Mouse (Mus musculus) forebrain, embryonic 13.5 days (tissue): Measurements from ENCODE around the gene Myo3b. TPM values are rescaled to one million over a fixed set of nuclear protein-coding genes. Genes with fewer than 3 reads are reported as not detected.

ENCODE experiments used
- ATAC-seq: fragments of 200-750 bp; cut with Nextera tagmentation; 2 replicates; pipeline ENCODE4 v1.8.0; 2017
- H3K27ac ChIP-seq: fragments of 300-500 bp; sonication (generic); 2 replicates; pipeline ENCODE4 v1.5.1; 2015; ENCODE audit warnings: inconsistent platforms, mild to moderate bottlenecking, moderate library complexity
- H3K27me3 ChIP-seq: fragments of 300-500 bp; sonication (generic); 2 replicates; pipeline ENCODE4 v1.6.1; 2015; ENCODE audit warnings: mild to moderate bottlenecking, inconsistent platforms
- H3K36me3 ChIP-seq: fragments of 300-500 bp; sonication (generic); 2 replicates; pipeline ENCODE4 v1.6.1; 2015; ENCODE audit warnings: mild to moderate bottlenecking, inconsistent platforms; ENCODE audit not compliant: poor library complexity, severe bottlenecking
- H3K4me1 ChIP-seq: fragments of 300-500 bp; sonication (generic); 2 replicates; pipeline ENCODE4 v1.6.1; 2015; ENCODE audit warnings: inconsistent platforms
- H3K4me2 ChIP-seq: fragments of 300-500 bp; sonication (generic); 2 replicates; pipeline ENCODE4 v1.6.1; 2015; ENCODE audit warnings: inconsistent platforms, mild to moderate bottlenecking, moderate library complexity
- H3K4me3 ChIP-seq: fragments of 300-500 bp; sonication (generic); 2 replicates; pipeline ENCODE4 v1.5.1; 2015; ENCODE audit warnings: mild to moderate bottlenecking, inconsistent platforms
- H3K9ac ChIP-seq: fragments of 300-500 bp; sonication (generic); 2 replicates; pipeline ENCODE4 v1.6.1; 2015; ENCODE audit warnings: mild to moderate bottlenecking, inconsistent platforms
- H3K9me3 ChIP-seq: fragments of 300-500 bp; sonication (generic); replicated peaks from 2 replicates; pipeline ENCODE4 v1.6.1; 2016; ENCODE audit warnings: inconsistent platforms
- WGBS: fragments of 180-500 bp; shearing (Covaris S2); methylation state at CpG from one replicate; pipeline ENCODE4 v1.1.7; 2015; 5-methylcytosine and 5-hydroxymethylcytosine counted together
- polyA plus RNA-seq: library from polyadenylated mRNA; unstranded; fragments of >200 nt; fragmentation: Nextera tagmentation; extraction: Ambion mirVana; gene quantifications from 2 replicates; pipeline ENCODE4 v1.2.1, GENCODE M21; 2015

Gene Myo3b
- polyA plus RNA-seq, 1 experiment from 2014 or later: 0.25 TPM

GRCm38 (mm10) chr2:70118376-70119264, 79.7 kb downstream of the Myo3b start:
- H3K9me3 ChIP-seq: no peaks in the 10 kb centered on the region
- no peaks in the 10 kb centered on the region for H3K36me3 ChIP-seq
- peaks cover 12% of the 10 kb centered on the region for H3K27me3 ChIP-seq
- H3K27ac ChIP-seq: no peak overlapping the region
- H3K4me3 ChIP-seq: no peak overlapping the region
- H3K4me2 ChIP-seq: no peak overlapping the region
- 74% methylated on average over 16 of the region's 16 CpGs for WGBS
- H3K4me1 ChIP-seq: peaks cover 11% of the 10 kb centered on the region
- H3K9ac ChIP-seq: no peak overlapping the region
- no peak for ATAC-seq

DNA sequence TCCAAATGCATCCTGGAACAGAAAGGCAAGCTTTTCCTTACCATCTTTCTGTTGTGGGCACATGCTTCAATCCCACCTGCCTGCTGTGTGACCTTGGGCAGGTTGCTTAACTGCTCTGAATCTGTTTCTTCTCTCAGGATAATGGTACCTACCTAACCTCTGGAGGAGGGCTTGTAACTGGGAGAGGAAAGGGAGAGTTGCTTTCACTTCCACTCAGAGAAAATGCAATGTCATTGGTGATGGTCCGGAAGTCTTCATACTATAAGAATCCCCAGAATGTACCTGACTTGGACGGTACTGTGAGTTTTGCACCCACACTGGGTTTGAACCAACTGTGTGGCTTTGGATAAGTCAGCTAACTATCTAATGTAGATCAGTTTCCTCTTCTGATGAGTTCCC, 80.3 kb downstream of the Myo3b start:
- Histone ChIP-seq H3K4me1 (peaks cover 6% of the 10 kb centered on the region; the same call in 1 of the 2 replicates), H3K4me2 (no peak overlapping the region), H3K9me3 (no peaks in the 10 kb centered on the region), H3K27me3 (peaks cover 12% of the 10 kb centered on the region), H3K36me3 (no peaks in the 10 kb centered on the region), H3K9ac (no peak overlapping the region), H3K4me3 (no peak overlapping the region), H3K27ac (no peak overlapping the region)
- WGBS: 95% methylated on average over 2 of the region's 2 CpGs
- no peak for ATAC-seq

GRCm38 (mm10) chr2:70126330-70126729, 87.4 kb downstream of the Myo3b start:
- no peaks in the 10 kb centered on the region for H3K9me3 ChIP-seq
- no peak overlapping the region for H3K9ac ChIP-seq
- no peaks in the 10 kb centered on the region for H3K36me3 ChIP-seq
- H3K27ac ChIP-seq: 0 out of 2 replicates have a peak overlapping the region, but pooled peaks have one; percentile 3
- peak; percentile 9; the same call in 1 of the 2 replicates for ATAC-seq
- H3K4me3 ChIP-seq: no peak overlapping the region
- H3K27me3 ChIP-seq: peaks cover 19% of the 10 kb centered on the region
- 68% methylated on average over 10 of the region's 10 CpGs for WGBS
- H3K4me1 ChIP-seq: peaks cover 31% of the 10 kb centered on the region
- peak overlapping the region; percentile 53 for H3K4me2 ChIP-seq

- peak overlapping the region; percentile 53 for H3K4me2 ChIP-seq
- no peak overlapping the region for H3K4me3 ChIP-seq
- 0 out of 2 replicates have a peak overlapping the region, but pooled peaks have one; percentile 90 for H3K27ac ChIP-seq
- peak; percentile 84 for ATAC-seq
- H3K9me3 ChIP-seq: no peaks in the 10 kb centered on the region
- peaks cover 31% of the 10 kb centered on the region for H3K4me1 ChIP-seq
- no peak overlapping the region for H3K9ac ChIP-seq
- WGBS: under 1% methylated on average over 13 of the region's 13 CpGs
- peaks cover 17% of the 10 kb centered on the region for H3K27me3 ChIP-seq
- H3K36me3 ChIP-seq: no peaks in the 10 kb centered on the region
Observed at GRCm38 (mm10) chr2:70126783-70127182, 87.9 kb downstream of the Myo3b start.

- Histone ChIP-seq H3K9ac (0 out of 2 replicates have a peak overlapping the region, but pooled peaks have one; percentile 43), H3K4me1 (peaks cover 31% of the 10 kb centered on the region), H3K27ac (peak overlapping the region; percentile 90), H3K36me3 (no peaks in the 10 kb centered on the region), H3K4me2 (peak overlapping the region; percentile 53), H3K9me3 (no peaks in the 10 kb centered on the region), H3K4me3 (peak overlapping the region; percentile 11), H3K27me3 (peaks cover 15% of the 10 kb centered on the region)
- ATAC-seq: peak; percentile 86
- WGBS: 2% methylated on average over 21 of the region's 21 CpGs
Observed at GRCm38 (mm10) chr2:70127351-70128148, 88.6 kb downstream of the Myo3b start.

DNA sequence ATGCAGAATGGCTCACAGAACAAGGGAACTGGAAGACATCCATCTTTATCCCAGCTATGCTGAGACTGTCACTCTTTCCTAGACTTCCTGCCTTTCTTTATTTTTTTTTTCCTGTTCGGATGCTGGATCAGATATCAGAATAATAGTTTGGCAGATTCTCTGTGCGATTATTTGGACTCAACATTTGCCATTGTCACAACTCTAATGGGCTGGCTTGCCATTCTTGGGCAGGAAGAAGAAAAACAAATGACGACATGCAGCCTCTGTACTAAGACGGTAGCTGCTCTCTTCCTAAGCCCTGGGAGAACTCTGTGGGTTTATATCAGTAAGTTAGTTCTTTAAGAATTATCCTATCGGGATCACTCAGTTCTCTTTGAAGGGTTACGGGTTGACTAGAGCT, 89.7 kb downstream of the Myo3b start:
- WGBS: 63% methylated on average over 6 of the region's 6 CpGs
- H3K27me3 ChIP-seq: peaks cover 15% of the 10 kb centered on the region
- no peaks in the 10 kb centered on the region for H3K36me3 ChIP-seq
- peaks cover 31% of the 10 kb centered on the region for H3K4me1 ChIP-seq
- no peaks in the 10 kb centered on the region for H3K9me3 ChIP-seq
- no peak for ATAC-seq
- peak overlapping the region; percentile 90 for H3K27ac ChIP-seq
- no peak overlapping the region for H3K9ac ChIP-seq
- no peak overlapping the region for H3K4me3 ChIP-seq
- no peak overlapping the region for H3K4me2 ChIP-seq

DNA sequence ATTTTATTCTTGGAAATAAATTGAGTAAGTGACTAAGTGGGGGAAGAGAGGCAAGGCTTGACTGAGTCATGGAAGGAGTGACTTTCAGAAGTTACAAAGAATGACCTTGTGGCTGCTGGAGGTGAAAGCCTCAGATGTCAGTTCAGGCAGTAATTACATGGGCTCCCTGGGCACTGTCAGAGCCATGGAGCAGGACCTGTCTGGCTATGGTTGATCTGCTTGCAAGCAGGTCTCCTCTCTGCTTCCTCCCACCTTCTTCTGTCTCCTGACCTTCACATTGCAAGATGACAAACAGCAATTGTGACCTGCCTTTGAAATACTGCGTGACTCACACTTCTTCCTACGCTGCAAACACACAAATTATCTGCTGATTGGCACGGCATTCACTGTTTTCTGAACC, 90.6 kb downstream of the Myo3b start:
- WGBS: 58% methylated on average over 3 of the region's 3 CpGs
- Histone ChIP-seq H3K9me3 (no peaks in the 10 kb centered on the region), H3K27me3 (peaks cover 15% of the 10 kb centered on the region), H3K4me1 (peaks cover 31% of the 10 kb centered on the region), H3K36me3 (no peaks in the 10 kb centered on the region), H3K4me2 (no peak overlapping the region), H3K9ac (no peak overlapping the region), H3K4me3 (no peak overlapping the region), H3K27ac (peak overlapping the region; percentile 51; the same call in 1 of the 2 replicates)
- no peak for ATAC-seq

- ATAC-seq: no peak
- 73% methylated on average over 4 of the region's 4 CpGs for WGBS
- Histone ChIP-seq H3K9me3 (no peaks in the 10 kb centered on the region), H3K27ac (no peak overlapping the region), H3K4me2 (no peak overlapping the region), H3K4me1 (peaks cover 18% of the 10 kb centered on the region), H3K27me3 (peaks cover 6% of the 10 kb centered on the region; the same call in 1 of the 2 replicates), H3K9ac (no peak overlapping the region), H3K4me3 (no peak overlapping the region), H3K36me3 (no peaks in the 10 kb centered on the region)
Observed at GRCm38 (mm10) chr2:70133281-70133680, 94.4 kb downstream of the Myo3b start.

DNA sequence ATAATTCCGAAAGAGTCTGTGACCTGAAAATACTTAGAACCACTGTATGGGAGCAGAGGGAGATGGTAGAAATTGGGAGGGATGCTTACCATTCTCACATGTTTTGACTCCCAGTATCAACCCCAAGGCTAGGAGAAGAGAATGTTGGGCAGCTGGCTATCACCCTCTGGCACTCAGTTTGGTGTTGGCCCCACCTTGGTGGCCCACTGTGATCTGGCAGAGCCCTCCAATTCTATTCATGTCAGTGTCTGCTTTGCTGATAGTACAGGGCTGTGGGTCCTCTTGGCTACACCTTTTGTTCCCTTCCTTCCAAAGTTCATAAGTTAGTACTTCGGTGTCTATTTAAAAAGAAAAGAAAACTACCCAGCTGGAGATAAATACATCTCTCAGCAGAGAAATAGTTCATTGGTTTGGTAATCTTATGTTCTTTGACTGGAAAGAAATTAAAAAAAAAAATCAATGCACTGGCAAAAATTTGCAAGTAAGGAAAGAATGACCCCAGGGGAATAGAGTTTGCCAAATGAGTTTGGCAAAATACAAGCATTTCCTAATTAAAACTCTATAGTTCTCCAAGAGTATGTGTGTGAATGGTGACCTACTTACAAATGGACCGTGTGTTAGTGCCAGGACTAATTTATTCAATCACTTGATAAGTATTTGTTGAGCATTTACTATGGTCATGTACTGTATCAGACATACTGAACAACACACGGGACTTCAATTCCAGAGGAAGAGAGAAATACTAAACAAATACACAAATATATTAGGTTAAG, 98.5 kb downstream of the Myo3b start:
- 73% methylated on average over 4 of the region's 4 CpGs for WGBS
- no peak for ATAC-seq
- H3K27me3 ChIP-seq: no peaks in the 10 kb centered on the region; the same call in 1 of the 2 replicates

GRCm38 (mm10) chr2:70143543-70144188, 104.7 kb downstream of the Myo3b start:
- 94% methylated on average over 4 of the region's 4 CpGs for WGBS
- H3K4me1 ChIP-seq: 0 out of 2 replicates have a peak, but pooled peaks cover 12% of the 10 kb centered on the region
- no peak for ATAC-seq
- H3K27ac ChIP-seq: no peak overlapping the region
- H3K4me3 ChIP-seq: no peak overlapping the region
- H3K27me3 ChIP-seq: no peaks in the 10 kb centered on the region
- no peaks in the 10 kb centered on the region for H3K9me3 ChIP-seq
- H3K4me2 ChIP-seq: no peak overlapping the region
- no peaks in the 10 kb centered on the region for H3K36me3 ChIP-seq
- no peak overlapping the region for H3K9ac ChIP-seq

More for the DNA sequence above, 98.5 kb downstream of the Myo3b start:
- H3K9me3 ChIP-seq: no peaks in the 10 kb centered on the region
- no peak overlapping the region for H3K27ac ChIP-seq
- H3K4me1 ChIP-seq: peaks cover 2% of the 10 kb centered on the region
- H3K4me2 ChIP-seq: no peak overlapping the region
- H3K36me3 ChIP-seq: no peaks in the 10 kb centered on the region
- no peak overlapping the region for H3K4me3 ChIP-seq
- no peak overlapping the region for H3K9ac ChIP-seq

DNA sequence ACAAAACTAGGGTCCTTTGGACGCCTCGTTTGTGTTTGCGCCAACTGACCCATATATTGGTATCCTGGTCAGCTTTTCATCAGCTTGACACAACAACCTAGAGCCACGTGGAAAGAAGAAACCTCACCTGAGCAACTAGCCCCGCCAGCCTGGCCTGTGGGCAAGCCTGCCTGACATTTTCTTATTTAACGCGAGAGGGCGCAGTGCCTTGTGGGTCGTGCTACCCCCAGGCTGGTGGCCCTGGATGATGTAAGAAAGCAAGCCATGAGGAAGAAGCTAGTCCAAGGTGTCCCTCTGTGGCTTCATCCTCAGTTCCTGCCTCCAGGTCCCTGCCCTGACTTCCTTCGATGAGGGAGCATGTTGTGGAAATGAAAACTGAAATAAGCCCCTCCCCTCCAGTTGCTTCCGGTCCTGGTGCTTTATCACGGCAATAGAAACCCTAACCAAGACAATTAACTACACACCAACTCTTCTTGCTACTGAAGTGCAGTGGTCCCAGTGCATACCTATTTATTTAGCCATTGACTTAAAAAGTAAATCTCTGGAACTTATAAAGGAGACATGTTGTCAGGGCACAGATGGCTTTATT, 108.2 kb downstream of the Myo3b start:
- Histone ChIP-seq H3K36me3 (no peaks in the 10 kb centered on the region), H3K27me3 (no peaks in the 10 kb centered on the region), H3K4me2 (no peak overlapping the region), H3K27ac (no peak overlapping the region), H3K4me3 (no peak overlapping the region), H3K4me1 (peaks cover 27% of the 10 kb centered on the region), H3K9ac (no peak overlapping the region), H3K9me3 (no peaks in the 10 kb centered on the region)
- 58% methylated on average over 12 of the region's 12 CpGs for WGBS
- ATAC-seq: no peak
